Mouse (Mus musculus) ES-E14 (cell line): ENCODE data around the gene Dapp1. TPM values are rescaled to one million over a fixed set of nuclear protein-coding genes. Genes with fewer than 3 reads are reported as not detected.

Experiments used
- DNase-seq: peaks from one replicate; pipeline ENCODE4 v3.0.0-alpha.2; 2013; ENCODE audit warnings: low read depth, low spot score
- H3K27ac ChIP-seq: 2 replicates; pipeline ENCODE4 v1.5.1; 2012; ENCODE audit warnings: low read depth, mild to moderate bottlenecking, low read length, moderate library complexity, mixed read lengths; ENCODE audit not compliant: poor library complexity, insufficient read depth, severe bottlenecking
- H3K36me3 ChIP-seq: 2 replicates; pipeline ENCODE4 v1.6.1; 2012; ENCODE audit warnings: mild to moderate bottlenecking, low read length, moderate library complexity, mixed read lengths; ENCODE audit not compliant: control insufficient read depth, poor library complexity, insufficient read depth, severe bottlenecking
- H3K4me1 ChIP-seq, 2 experiments: fragments of 150-350 bp in 1 of 2; sonication (generic) in 1 of 2; 2 replicates each; pipeline ENCODE4 v1.6.1; 2012; ENCODE audit warnings: low read length in 2 of 2, mild to moderate bottlenecking in 1 of 2, mixed read lengths in 1 of 2; ENCODE audit not compliant: control insufficient read depth in 2 of 2, insufficient read depth in 2 of 2, poor library complexity in 1 of 2
- H3K4me3 ChIP-seq, 2 experiments: fragments of 150-350 bp in 1 of 2; sonication (generic) in 1 of 2; 2 replicates each; pipeline ENCODE4 v1.5.1; 2012; ENCODE audit warnings: low read length in 2 of 2, low read depth in 1 of 2, mild to moderate bottlenecking in 1 of 2, mixed read lengths in 1 of 2; ENCODE audit not compliant: insufficient read depth in 1 of 2, poor library complexity in 1 of 2, severe bottlenecking in 1 of 2
- H3K9ac ChIP-seq: 2 replicates; pipeline ENCODE4 v1.6.1; 2012; ENCODE audit warnings: low read depth, mild to moderate bottlenecking, low read length, mixed read lengths; ENCODE audit not compliant: poor library complexity, insufficient read depth, severe bottlenecking
- H3K9me3 ChIP-seq: fragments of 150-350 bp; sonication (generic); 2 replicates; pipeline ENCODE4 v1.6.1; 2012; ENCODE audit warnings: low read depth, mild to moderate bottlenecking, low read length; ENCODE audit not compliant: control insufficient read depth, insufficient read depth
- CHD2 ChIP-seq: IDR thresholded peaks from 2 replicates; pipeline ENCODE4 v1.6.1; 2014; ENCODE audit warnings: mild to moderate bottlenecking, low read depth, low read length, inconsistent platforms
- HCFC1 ChIP-seq: IDR thresholded peaks from 2 replicates; pipeline ENCODE4 v1.6.1; 2012; ENCODE audit warnings: low read length, inconsistent platforms, borderline replicate concordance; ENCODE audit not compliant: insufficient read depth
- MAFK ChIP-seq: IDR thresholded peaks from 2 replicates; pipeline ENCODE4 v1.6.1; 2014; ENCODE audit warnings: mild to moderate bottlenecking, low read depth, low read length, inconsistent platforms; ENCODE audit not compliant: insufficient read depth
- ZC3H11A ChIP-seq: IDR thresholded peaks from 2 replicates; pipeline ENCODE4 v1.6.1; 2012; ENCODE audit warnings: low read depth, mild to moderate bottlenecking, inconsistent platforms, low read length, borderline replicate concordance
- ZNF384 ChIP-seq: IDR thresholded peaks from 2 replicates; pipeline ENCODE4 v1.6.1; 2012; ENCODE audit warnings: low read depth, low read length, inconsistent platforms
- in situ Hi-C, 2 experiments: fragments of 600-800 bp; cut with MboI; formaldehyde crosslinking; loops; one replicate each; pipeline ENCODE4 v1.15.1; 2025; ENCODE audit warnings: low sequenced_read_pairs in 2 of 2, inconsistent platforms in 1 of 2; ENCODE audit not compliant: unreplicated experiment in 2 of 2
- total RNA-seq: library from RNA; depleted of rRNA; stranded (reverse); fragments of 300-350 nt; gene quantifications from 2 replicates; pipeline ENCODE4 v1.2.3, GENCODE M21; 2012

The Dapp1 gene
- total RNA-seq, 1 experiment, result 6.8 TPM

GRCm38 (mm10) chr3:137976943-137977628, 4.3 kb downstream of the Dapp1 start:
- peak; percentile 90 for DNase-seq
- Histone ChIP-seq H3K9me3 (no peaks in the 10 kb centered on the region), H3K27ac (peak overlapping the region; percentile 85), H3K4me1 (peaks cover 10 to 14% of the 10 kb centered on the region in 2 experiments), H3K9ac (peak overlapping the region; percentile 24; the same call in 1 of the 2 replicates), H3K4me3 (peak overlapping the region; percentile 25 to 30; a peak in 1 of 4 replicates), H3K36me3 (no peaks in the 10 kb centered on the region)
- TF ChIP-seq ZC3H11A (no peak), MAFK (no peak), CHD2 (no peak), HCFC1 (no peak), ZNF384 (no peak)
- in situ Hi-C loops, result no loop called here

- Histone ChIP-seq H3K36me3 (no peaks in the 10 kb centered on the region), H3K9ac (peak overlapping the region; percentile 42; the same call in 1 of the 2 replicates), H3K27ac (peak overlapping the region; percentile 2; the same call in 1 of the 2 replicates), H3K4me3 (peak overlapping the region; percentile 13 to 40), H3K4me1 (peaks cover 10 to 14% of the 10 kb centered on the region in 2 experiments), H3K9me3 (no peaks in the 10 kb centered on the region)
- TF ChIP-seq ZC3H11A (no peak), MAFK (no peak), CHD2 (no peak), HCFC1 (no peak), ZNF384 (no peak)
- no peak for DNase-seq
- in situ Hi-C loops, result no loop called here
These were observed 5.4 kb downstream of the Dapp1 start for GRCm38 (mm10) chr3:137975856-137976423.

- Histone ChIP-seq H3K36me3 (no peaks in the 10 kb centered on the region), H3K9ac (peak overlapping the region; percentile 42; the same call in 1 of the 2 replicates), H3K9me3 (no peaks in the 10 kb centered on the region), H3K4me3 (peak overlapping the region; percentile 13 to 40; a peak in 3 of 4 replicates), H3K4me1 (peaks cover 9 to 14% of the 10 kb centered on the region in 2 experiments), H3K27ac (peak overlapping the region; percentile 2; the same call in 1 of the 2 replicates)
- no peak for DNase-seq
- in situ Hi-C loops, result no loop called here
- TF ChIP-seq HCFC1 (no peak), ZNF384 (no peak), ZC3H11A (no peak), CHD2 (no peak)
These were observed 5.9 kb downstream of the Dapp1 start for GRCm38 (mm10) chr3:137975435-137975834.

GRCm38 (mm10) chr3:137974306-137974705, 7.0 kb downstream of the Dapp1 start:
- TF ChIP-seq HCFC1 (no peak), MAFK (no peak), ZNF384 (no peak), ZC3H11A (no peak)
- no peak overlapping the region for H3K9ac ChIP-seq
- DNase-seq, result no peak
- no peaks in the 10 kb centered on the region for H3K36me3 ChIP-seq
- peaks cover 8 to 16% of the 10 kb centered on the region in 2 experiments; a peak in 3 of 4 replicates for H3K4me1 ChIP-seq
- H3K27ac ChIP-seq, result no peak overlapping the region
- in situ Hi-C loops, result no loop called here
- H3K9me3 ChIP-seq, result no peaks in the 10 kb centered on the region
- H3K4me3 ChIP-seq, result no peak overlapping the region
